Mouse (Mus musculus): ENCODE measurements at regions not wholly inside any gene's neighbourhood (a gene's known extent, or its start where the extent isn't known, plus 50 kb on each side); places are given as distances from the start of the nearest gene placed in this dataset.

DNA sequence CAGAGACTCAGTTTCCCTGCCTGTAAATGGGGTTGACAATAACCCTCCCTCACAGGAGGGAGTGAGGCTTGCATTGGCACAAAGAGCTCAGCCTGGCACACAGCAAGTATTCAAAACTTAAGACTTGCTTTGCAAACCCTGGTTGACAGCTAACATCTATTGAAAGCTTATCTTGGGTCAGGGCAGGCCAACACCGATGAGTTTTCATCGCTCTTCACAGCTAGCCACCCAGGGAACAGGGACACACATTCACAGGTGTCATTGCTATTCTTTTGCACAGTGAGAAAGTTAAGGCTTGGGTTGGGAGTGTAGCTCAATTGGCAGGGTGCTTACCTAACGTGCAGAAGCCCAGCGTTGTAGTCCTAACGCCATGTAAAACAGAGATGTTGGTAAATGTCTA is 86.5 kb upstream of the Ptpn1 start:
- no peak overlapping the region for H3K27ac ChIP-seq (replicated peaks)
- WGBS = 88% methylated on average over 5 of the region's 5 CpGs

DNA sequence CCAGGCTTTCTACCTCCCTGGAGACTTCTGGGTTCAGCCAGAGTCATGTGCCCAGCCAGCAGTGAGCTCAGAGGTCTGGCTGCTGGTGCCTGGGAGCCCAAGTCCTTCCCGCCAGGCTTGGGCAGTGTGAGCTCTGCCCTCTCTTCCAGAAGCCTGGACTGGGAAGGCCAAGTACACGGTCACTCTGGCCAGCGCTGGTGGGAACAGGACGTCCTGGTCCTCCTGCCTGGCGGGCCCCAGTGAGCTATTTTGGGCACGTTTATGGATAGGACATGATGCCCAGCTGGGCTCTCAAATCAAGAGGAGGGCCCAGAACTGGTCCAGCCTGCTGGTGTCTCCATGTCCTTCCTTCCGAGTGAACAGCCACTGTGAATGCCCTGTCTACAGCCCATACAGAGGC is 87.3 kb upstream of the Ptpn1 start:
- WGBS = 81% methylated on average over 7 of the region's 7 CpGs
- H3K9me3 ChIP-seq = no peaks in the 10 kb centered on the region
- no peak overlapping the region for H3K27ac ChIP-seq (replicated peaks)
- H3K27me3 ChIP-seq (replicated peaks; ENCODE audit: low read depth, poor library complexity, severe bottlenecking) = 0 out of 2 replicates have a peak, but pooled peaks cover 3% of the 10 kb centered on the region
- no peaks in the 10 kb centered on the region for H3K36me3 ChIP-seq (replicated peaks)
- H3K4me3 ChIP-seq = no peak overlapping the region
- no peak for DNase-seq (ENCODE audit: low spot score)
- H3K4me1 ChIP-seq = peaks cover 43% of the 10 kb centered on the region

More for the DNA sequence above, 86.5 kb upstream of the Ptpn1 start:
- Histone ChIP-seq H3K9me3 (no peaks in the 10 kb centered on the region), H3K4me1 (peaks cover 47% of the 10 kb centered on the region), H3K4me3 (no peak overlapping the region), H3K36me3 (replicated peaks) (no peaks in the 10 kb centered on the region), H3K27me3 (replicated peaks; ENCODE audit: low read depth, poor library complexity, severe bottlenecking) (0 out of 2 replicates have a peak, but pooled peaks cover 3% of the 10 kb centered on the region)
- no peak for DNase-seq (ENCODE audit: low spot score)

DNA sequence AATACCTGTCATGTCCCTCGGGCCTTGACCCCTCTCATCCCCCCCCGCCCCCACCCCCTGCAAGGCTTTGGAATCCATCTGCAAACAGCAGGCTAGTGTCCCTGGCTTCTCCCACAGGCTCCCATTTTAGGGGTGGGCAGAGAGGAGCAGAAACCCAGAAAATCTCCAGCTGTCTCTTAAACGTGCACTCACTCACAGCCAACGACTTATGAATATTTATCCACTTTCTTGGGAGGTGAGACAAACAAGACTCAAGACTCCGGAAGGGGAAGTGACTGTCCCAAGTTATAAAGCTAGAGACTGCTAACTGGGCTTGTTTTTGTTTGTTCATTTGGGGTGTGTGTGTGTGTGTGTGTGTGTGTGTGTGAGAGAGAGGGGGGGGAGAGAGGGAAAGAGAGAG is 87.9 kb upstream of the Ptpn1 start:
- 73% methylated on average over 5 of the region's 5 CpGs for WGBS
- no peaks in the 10 kb centered on the region for H3K36me3 ChIP-seq (replicated peaks)
- H3K27ac ChIP-seq (replicated peaks) = no peak overlapping the region
- DNase-seq (ENCODE audit: low spot score) = no peak
- H3K9me3 ChIP-seq = no peaks in the 10 kb centered on the region
- no peak overlapping the region for H3K4me3 ChIP-seq
- peaks cover 42% of the 10 kb centered on the region for H3K4me1 ChIP-seq
- H3K27me3 ChIP-seq (replicated peaks; ENCODE audit: low read depth, poor library complexity, severe bottlenecking) = peaks cover 3% of the 10 kb centered on the region; the same call in 1 of the 2 replicates

DNA sequence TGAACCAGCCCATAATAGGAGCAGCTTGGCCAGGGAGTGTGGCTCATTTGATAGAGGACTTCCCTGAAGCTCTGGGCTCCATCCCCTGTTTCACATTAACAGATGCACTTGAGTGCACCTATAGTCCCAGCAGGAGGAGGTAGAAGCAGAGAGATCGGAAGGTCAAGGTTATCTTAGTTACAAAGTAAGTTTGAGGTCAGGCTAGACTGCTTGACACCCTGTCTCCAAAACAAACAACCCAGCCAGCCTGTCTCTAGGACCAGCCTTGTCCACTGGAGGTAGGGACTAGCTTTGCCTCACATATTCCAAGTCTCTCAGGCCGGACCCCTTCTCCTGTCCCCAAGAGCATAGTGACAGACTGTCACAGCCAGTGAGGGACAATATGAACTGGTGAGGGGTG is 88.9 kb upstream of the Ptpn1 start:
- H3K4me3 ChIP-seq = no peak overlapping the region
- H3K4me1 ChIP-seq = peaks cover 40% of the 10 kb centered on the region
- H3K27ac ChIP-seq (replicated peaks) = 0 out of 2 replicates have a peak overlapping the region, but pooled peaks have one; percentile 24
- no peaks in the 10 kb centered on the region for H3K36me3 ChIP-seq (replicated peaks)
- H3K27me3 ChIP-seq (replicated peaks; ENCODE audit: low read depth, poor library complexity, severe bottlenecking) = peaks cover 6% of the 10 kb centered on the region; the same call in 1 of the 2 replicates
- DNase-seq (ENCODE audit: low spot score) = no peak
- H3K9me3 ChIP-seq = no peaks in the 10 kb centered on the region
- WGBS = 83% methylated on average over 2 of the region's 2 CpGs

DNA sequence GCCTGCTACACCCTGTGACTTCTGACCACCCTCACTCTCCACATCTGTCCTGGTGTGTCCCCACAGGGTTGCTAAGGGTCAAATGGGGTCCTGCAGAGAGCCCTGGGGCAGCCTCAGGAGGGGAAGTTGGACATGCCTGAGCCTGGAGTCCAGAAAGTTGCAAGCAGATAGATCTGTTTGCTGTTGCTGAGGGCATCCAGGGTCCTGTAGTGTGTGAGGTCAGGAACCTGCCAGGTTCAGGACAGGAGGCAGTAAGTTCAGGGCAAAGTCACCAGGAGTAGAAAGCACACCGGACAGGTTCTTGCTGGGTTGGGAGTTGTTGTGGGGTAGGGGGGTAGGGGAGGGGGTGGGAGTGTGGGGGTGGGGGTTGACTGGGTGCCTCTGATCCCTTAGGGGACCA is 89.4 kb upstream of the Ptpn1 start:
- Histone ChIP-seq H3K4me1 (peaks cover 44% of the 10 kb centered on the region), H3K4me3 (no peak overlapping the region), H3K27me3 (replicated peaks; ENCODE audit: low read depth, poor library complexity, severe bottlenecking) (peaks cover 6% of the 10 kb centered on the region; the same call in 1 of the 2 replicates), H3K27ac (replicated peaks) (no peak overlapping the region), H3K36me3 (replicated peaks) (no peaks in the 10 kb centered on the region), H3K9me3 (no peaks in the 10 kb centered on the region)
- 78% methylated on average over 1 of the region's 1 CpGs for whole genome bisulfite sequencing
- DNase-seq (ENCODE audit: low spot score) = no peak

DNA sequence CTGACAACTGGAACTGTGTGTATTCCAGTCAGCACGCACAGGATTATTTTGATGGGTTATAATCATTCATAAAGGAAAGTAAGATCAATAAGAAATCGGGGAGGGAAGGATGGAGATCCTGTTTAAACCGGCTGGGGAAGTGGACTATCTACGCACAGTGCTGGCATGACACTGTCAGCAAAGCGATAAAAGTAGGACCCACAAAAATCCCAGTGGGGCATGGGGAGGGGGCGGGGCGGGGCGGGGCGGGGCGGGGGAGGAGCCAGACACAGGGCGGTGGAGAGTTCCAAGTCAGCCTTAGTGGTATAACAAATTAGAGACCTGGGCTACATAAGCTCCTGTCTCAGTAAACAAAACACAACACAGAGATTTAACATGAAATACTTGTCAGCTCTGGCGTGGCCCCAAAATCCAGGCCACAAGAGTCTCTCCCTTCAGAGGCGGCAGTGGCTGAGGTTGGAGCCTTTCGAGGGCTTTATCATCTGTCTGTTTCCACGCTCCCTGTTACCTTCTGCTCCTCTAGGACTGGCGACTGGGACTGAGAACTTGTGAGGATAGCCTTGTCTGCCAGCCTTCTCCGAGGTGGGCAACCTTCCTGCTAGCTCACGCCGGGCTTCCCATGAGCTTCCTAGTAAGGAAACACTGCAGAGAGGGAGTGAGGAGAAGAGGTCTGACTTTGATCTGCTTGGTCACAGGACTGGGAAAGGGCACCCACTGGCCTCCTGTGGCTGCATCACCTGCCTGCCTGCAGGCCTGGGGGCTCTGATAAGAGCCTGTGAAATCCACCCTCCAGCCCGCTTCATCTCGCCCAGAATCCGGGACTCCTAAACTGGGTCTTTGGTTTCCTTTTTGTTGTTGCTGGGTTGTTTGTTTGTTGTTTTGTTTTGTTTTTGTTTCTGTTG is 90.3 kb upstream of the Ptpn1 start:
- Histone ChIP-seq H3K4me1 (peaks cover 45% of the 10 kb centered on the region), H3K36me3 (replicated peaks) (no peaks in the 10 kb centered on the region), H3K27me3 (replicated peaks; ENCODE audit: low read depth, poor library complexity, severe bottlenecking) (peaks cover 6% of the 10 kb centered on the region; the same call in 1 of the 2 replicates), H3K4me3 (no peak overlapping the region), H3K27ac (replicated peaks) (no peak overlapping the region), H3K9me3 (no peaks in the 10 kb centered on the region)
- 38% methylated on average over 22 of the region's 22 CpGs for WGBS
- no peak for DNase-seq (ENCODE audit: low spot score)

DNA sequence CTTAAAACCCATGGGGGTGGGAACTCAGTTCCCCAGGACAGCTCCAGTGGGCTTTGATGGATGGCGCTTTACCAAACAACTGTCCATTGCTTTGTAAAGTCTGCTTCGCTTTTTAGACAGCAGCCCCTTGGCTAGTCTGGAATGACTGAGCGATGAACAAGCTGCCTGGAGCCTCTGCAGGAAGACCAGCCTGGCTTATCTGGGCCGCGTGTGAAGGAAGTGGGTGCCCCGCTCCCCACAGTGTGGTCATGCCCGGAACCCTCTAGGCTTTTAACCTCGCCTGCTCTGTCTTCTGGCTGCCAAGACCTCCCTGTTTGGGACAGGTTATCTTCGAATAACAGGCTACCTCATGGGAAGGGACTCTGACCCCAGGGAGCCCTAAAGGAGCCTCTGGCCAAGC is 91.5 kb upstream of the Ptpn1 start:
- no peaks in the 10 kb centered on the region for H3K36me3 ChIP-seq (replicated peaks)
- H3K27ac ChIP-seq (replicated peaks) = no peak overlapping the region
- no peak overlapping the region for H3K4me3 ChIP-seq
- 86% methylated on average over 9 of the region's 9 CpGs for WGBS
- H3K9me3 ChIP-seq = 0 out of 2 replicates have a peak, but pooled peaks cover 1% of the 10 kb centered on the region
- peaks cover 44% of the 10 kb centered on the region for H3K4me1 ChIP-seq
- H3K27me3 ChIP-seq (replicated peaks; ENCODE audit: low read depth, poor library complexity, severe bottlenecking) = peaks cover 6% of the 10 kb centered on the region; the same call in 1 of the 2 replicates
- DNase-seq (ENCODE audit: low spot score) = no peak

DNA sequence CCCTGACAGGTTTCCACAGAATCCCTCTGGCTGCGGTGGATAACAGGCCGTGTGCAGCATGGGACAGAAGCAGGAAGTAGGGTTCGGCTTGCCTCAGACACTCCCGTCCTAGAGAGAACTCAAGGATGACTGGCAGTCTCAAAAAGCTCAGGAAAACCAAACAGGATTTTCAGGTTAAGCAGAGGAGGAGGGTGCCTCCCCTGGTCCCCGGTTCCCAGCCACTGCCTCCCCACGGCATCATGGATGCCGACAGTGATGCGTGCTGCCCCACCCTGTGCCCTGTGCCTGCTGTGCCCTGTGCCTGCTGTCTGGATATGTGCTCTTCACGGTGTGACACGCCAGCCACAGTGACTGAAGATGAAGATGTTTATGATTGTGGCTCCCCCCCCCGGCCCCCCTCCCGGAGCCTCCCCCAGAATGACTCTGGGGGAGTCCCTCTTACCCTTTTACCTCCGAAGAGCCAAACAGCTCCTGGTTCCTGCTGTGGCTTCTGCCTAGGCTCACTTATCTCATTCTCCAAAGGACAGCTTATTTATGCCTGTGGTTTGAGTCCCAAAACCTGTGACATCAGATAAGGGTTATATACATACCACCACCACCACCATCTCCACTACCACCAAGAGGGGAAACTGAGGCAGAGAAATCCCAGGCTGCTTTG is 92.4 kb upstream of the Ptpn1 start:
- Histone ChIP-seq H3K4me3 (no peak overlapping the region), H3K27ac (replicated peaks) (0 out of 2 replicates have a peak overlapping the region, but pooled peaks have one; percentile 44), H3K27me3 (replicated peaks; ENCODE audit: low read depth, poor library complexity, severe bottlenecking) (peaks cover 6% of the 10 kb centered on the region; the same call in 1 of the 2 replicates), H3K36me3 (replicated peaks) (no peaks in the 10 kb centered on the region), H3K9me3 (0 out of 2 replicates have a peak, but pooled peaks cover 2% of the 10 kb centered on the region), H3K4me1 (peaks cover 44% of the 10 kb centered on the region)
- no peak for DNase-seq (ENCODE audit: low spot score)
- WGBS = 67% methylated on average over 13 of the region's 13 CpGs

DNA sequence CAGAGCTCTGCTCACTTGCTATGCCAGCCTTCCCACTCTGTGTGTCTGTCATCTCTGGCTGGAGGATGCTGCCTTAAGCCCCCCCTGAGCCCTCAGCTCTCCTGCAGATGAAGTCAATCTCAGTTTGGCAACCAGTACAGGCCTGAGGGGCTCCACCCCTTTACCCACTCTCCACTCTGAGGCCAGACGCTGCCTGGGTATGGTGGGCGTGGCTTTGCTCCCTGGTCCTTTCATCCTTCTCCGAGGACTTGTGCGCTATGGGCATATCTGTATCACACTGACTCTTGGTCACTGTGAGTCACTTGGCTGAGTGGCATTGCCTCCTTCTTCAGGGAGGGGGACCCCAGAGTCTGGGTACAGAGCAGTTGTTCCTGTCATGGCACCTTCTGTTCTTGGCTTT is 94.3 kb upstream of the Ptpn1 start:
- Histone ChIP-seq H3K9me3 (0 out of 2 replicates have a peak, but pooled peaks cover 2% of the 10 kb centered on the region), H3K27ac (replicated peaks) (no peak overlapping the region), H3K36me3 (replicated peaks) (no peaks in the 10 kb centered on the region), H3K27me3 (replicated peaks; ENCODE audit: low read depth, poor library complexity, severe bottlenecking) (peaks cover 6% of the 10 kb centered on the region; the same call in 1 of the 2 replicates), H3K4me1 (peaks cover 43% of the 10 kb centered on the region), H3K4me3 (no peak overlapping the region)
- WGBS = 62% methylated on average over 4 of the region's 4 CpGs
- DNase-seq (ENCODE audit: low spot score) = no peak

DNA sequence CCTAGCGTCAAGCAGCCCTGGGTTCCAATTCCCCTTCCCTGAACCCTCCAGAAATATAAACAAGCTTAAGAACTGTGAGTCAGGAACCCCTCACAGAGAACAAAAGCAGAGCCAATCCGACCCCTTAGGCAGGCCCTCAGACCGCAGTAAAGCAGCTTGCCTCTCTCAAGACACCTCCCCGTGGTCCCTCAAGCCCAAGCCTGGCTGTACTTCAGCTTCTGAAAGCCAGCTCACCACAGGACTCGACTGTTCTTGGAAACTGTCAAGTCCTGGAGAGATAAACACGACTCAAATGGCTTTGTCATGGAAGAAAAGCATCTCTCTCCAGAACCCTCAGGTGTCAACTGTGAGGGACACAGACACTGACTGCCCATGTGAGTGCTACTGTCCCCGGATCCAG is 95.2 kb upstream of the Ptpn1 start:
- Histone ChIP-seq H3K4me1 (peaks cover 33% of the 10 kb centered on the region), H3K27me3 (replicated peaks; ENCODE audit: low read depth, poor library complexity, severe bottlenecking) (peaks cover 3% of the 10 kb centered on the region; the same call in 1 of the 2 replicates), H3K9me3 (0 out of 2 replicates have a peak, but pooled peaks cover 2% of the 10 kb centered on the region), H3K27ac (replicated peaks) (no peak overlapping the region; the same call in 1 of the 2 replicates), H3K4me3 (no peak overlapping the region), H3K36me3 (replicated peaks) (no peaks in the 10 kb centered on the region)
- DNase-seq (ENCODE audit: low spot score) = no peak
- 41% methylated on average over 7 of the region's 7 CpGs for WGBS

DNA sequence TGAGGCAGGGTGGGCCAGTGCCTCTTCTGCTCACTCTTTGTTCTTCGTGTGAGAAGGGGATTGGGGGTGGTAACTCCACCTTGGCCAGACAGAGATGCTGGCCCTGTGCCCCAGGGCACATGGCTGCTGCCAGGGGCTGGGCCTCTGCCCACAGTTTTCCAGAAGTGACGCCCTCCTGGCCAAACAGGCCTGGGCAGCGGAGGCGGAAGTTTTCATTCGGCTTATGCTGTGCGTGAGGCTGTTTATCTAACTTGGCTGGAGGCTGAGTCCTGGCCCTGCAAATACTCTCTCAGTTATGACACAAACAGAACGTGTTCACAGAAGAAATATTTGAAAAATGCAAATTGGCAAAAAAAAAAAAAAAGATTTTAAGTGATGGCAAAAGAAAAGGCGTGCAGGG is 97.3 kb upstream of the Ptpn1 start:
- Histone ChIP-seq H3K36me3 (replicated peaks) (no peaks in the 10 kb centered on the region), H3K9me3 (0 out of 2 replicates have a peak, but pooled peaks cover 2% of the 10 kb centered on the region), H3K4me1 (peaks cover 27% of the 10 kb centered on the region), H3K27ac (replicated peaks) (0 out of 2 replicates have a peak overlapping the region, but pooled peaks have one; percentile 66), H3K4me3 (no peak overlapping the region), H3K27me3 (replicated peaks; ENCODE audit: low read depth, poor library complexity, severe bottlenecking) (peaks cover 3% of the 10 kb centered on the region; the same call in 1 of the 2 replicates)
- no peak for DNase-seq (ENCODE audit: low spot score)
- 81% methylated on average over 8 of the region's 8 CpGs for WGBS

DNA sequence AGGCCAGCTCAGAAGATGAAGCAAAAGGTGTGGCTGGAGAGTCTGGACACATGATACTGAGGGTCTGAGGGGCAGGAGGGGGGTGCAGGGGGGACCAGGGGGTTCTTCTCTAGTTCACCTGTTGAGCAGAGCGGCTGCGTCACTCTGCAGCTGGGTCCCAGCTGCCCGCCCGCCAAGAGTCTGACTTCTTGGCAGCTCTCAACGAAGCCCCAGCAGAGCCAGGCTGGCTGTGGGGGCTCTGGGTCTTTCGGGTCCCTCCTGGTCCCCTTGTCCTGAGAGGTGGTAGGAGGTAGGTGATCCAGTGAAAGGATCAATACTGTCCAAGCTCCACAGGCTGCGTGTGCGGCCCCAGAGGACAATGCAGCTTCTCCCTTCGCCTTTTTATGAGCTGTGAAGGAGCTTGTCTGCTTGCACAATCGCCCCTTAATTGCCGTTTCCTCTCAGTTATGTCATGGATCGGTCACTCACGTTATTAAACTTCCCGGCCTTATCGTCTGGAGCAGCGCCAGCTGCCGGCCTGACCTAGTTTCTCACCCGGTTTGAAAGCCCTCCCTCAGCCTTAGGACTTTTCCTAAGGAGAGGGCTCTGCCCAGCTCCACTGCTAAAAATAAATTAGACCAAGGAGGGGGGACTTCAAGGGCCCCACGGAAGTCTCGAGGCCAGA is 98.4 kb upstream of the Ptpn1 start:
- H3K4me3 ChIP-seq = no peak overlapping the region
- WGBS = 63% methylated on average over 20 of the region's 20 CpGs
- peak overlapping the region; percentile 66 for H3K27ac ChIP-seq (replicated peaks)
- H3K36me3 ChIP-seq (replicated peaks) = no peaks in the 10 kb centered on the region
- H3K27me3 ChIP-seq (replicated peaks; ENCODE audit: low read depth, poor library complexity, severe bottlenecking) = no peaks in the 10 kb centered on the region
- no peak for DNase-seq (ENCODE audit: low spot score)
- H3K4me1 ChIP-seq = peaks cover 27% of the 10 kb centered on the region
- 0 out of 2 replicates have a peak, but pooled peaks cover 2% of the 10 kb centered on the region for H3K9me3 ChIP-seq
